Mouse (Mus musculus): ENCODE measurements at regions not wholly inside any gene's neighbourhood (a gene's known extent, or its start where the extent isn't known, plus 50 kb on each side); places are given as distances from the start of the nearest gene placed in this dataset.

DNA sequence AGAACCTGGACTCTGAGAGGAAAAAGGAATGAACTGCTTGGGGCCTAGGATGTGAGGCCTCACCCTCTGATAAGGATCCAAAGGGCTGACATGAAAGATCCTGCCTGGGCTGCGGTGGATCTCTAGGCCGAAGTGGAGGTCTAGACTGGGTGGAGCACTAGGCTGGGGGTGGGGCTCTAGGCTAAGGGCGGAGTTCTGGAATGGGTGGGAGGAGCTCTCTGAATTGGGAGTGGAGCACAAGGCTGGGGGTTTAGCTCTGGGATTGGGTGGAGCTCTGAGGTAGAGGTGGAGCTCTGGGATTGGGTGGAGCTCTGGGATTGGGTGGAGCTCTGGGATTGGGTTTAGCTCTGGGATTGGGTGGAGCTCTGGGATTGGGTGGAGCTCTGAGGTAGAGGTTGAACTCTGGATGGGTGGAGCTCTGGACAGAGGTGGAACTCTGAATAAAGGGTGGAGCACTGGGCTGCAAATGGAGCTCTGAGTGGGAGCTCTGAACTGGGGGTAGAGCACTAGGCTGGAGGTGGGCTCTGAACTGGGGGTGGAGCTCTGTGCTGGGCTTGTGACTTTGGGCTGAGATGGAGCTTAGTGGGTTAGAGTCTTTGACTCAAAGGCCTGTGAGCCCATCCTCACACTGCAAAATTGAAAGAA, 92.3 kb upstream of the Castor2 start:
- Histone ChIP-seq H3K27me3 (ENCODE audit: control insufficient read depth, insufficient read depth, low read length) (no peaks in the 10 kb centered on the region), H3K9me3 (replicated peaks; ENCODE audit: control insufficient read depth, low read length) (no peaks in the 10 kb centered on the region), H3K4me1 (ENCODE audit: control insufficient read depth, insufficient read depth, low read length) (no peaks in the 10 kb centered on the region; the same call in 1 of the 2 replicates), H3K27ac (replicated peaks; ENCODE audit: low read depth, low read length) (no peak overlapping the region), H3K9ac (replicated peaks; ENCODE audit: low read length) (no peak overlapping the region), H3K4me3 (ENCODE audit: low read depth, low read length) (no peak overlapping the region), H3K4me2 (ENCODE audit: low read depth, low read length) (no peak overlapping the region), H3K36me3 (replicated peaks; ENCODE audit: control insufficient read depth, insufficient read depth, low read depth, low read length) (no peaks in the 10 kb centered on the region)
- WGBS = 31% methylated on average over 3 of the region's 3 CpGs
- ATAC-seq (replicated peaks; ENCODE audit: insufficient number of reproducible peaks, low FRiP score, low TSS enrichment, low read depth) (peak; percentile 49; the same call in 1 of the 2 replicates), DNase-seq (ENCODE audit: low spot score) (no peak)

DNA sequence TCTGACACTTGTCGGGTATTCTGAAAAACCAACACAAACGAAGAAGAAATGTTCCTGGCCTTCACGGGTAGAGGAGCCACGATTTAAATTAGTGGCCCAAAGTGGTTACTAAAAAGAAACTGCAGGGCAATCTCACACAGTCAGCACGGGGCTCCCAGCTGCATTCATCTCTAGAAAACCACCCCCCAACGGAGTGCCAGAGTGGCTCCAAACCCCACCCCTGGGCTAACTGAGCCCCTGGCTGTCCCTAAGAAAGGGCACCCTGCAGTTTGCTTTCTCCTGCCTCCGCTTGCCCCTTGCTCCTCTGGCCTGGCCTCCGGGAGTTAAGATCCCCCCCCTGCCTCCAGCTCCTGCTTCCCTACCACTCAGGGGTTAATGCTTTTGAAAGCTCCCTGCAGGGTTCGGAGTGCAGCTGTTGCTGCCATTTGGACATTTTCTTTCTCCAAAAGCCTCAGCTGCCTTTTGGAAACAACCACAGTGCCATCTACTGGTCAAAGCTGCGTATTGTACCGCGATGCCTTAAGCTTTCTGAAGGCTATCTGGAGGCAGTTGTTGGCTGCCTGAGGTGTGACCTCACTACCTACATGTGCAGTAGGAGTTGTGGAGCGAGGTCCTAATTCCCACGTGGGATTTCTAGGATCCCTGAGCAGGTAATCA, 92.9 kb upstream of the Castor2 start:
- Histone ChIP-seq H3K9me3 (replicated peaks; ENCODE audit: control insufficient read depth, low read length) (no peaks in the 10 kb centered on the region), H3K27ac (replicated peaks; ENCODE audit: low read depth, low read length) (no peak overlapping the region; the same call in 1 of the 2 replicates), H3K4me3 (ENCODE audit: low read depth, low read length) (no peak overlapping the region), H3K27me3 (ENCODE audit: control insufficient read depth, insufficient read depth, low read length) (no peaks in the 10 kb centered on the region), H3K4me2 (ENCODE audit: low read depth, low read length) (peak overlapping the region; percentile 36; the same call in 1 of the 2 replicates), H3K36me3 (replicated peaks; ENCODE audit: control insufficient read depth, insufficient read depth, low read depth, low read length) (no peaks in the 10 kb centered on the region), H3K9ac (replicated peaks; ENCODE audit: low read length) (no peak overlapping the region), H3K4me1 (ENCODE audit: control insufficient read depth, insufficient read depth, low read length) (no peaks in the 10 kb centered on the region; the same call in 1 of the 2 replicates)
- ATAC-seq (replicated peaks; ENCODE audit: insufficient number of reproducible peaks, low FRiP score, low TSS enrichment, low read depth) (peak; percentile 74), DNase-seq (ENCODE audit: low spot score) (peak; percentile 99)
- WGBS = under 1% methylated on average over 14 of the region's 14 CpGs

DNA sequence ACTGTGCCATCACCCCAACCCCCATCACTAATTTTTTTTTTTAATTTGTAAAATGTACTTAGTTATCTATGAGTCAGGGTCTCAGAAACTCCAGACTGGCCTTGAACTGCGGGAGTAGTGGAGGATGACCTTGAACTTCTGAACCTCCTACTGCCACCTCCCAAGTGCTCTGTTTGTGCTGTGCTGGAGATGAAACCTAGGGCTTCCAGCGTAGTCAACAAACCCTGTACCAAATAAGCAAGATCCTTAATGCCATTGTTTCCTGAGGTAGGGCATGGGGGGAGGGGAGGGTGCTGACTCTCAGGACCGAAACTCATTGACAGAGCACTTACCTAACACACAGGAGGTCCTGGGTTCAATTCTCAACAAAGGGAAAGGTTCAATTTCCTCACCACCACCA, 93.5 kb upstream of the Castor2 start:
- no peaks in the 10 kb centered on the region for H3K27me3 ChIP-seq (ENCODE audit: control insufficient read depth, insufficient read depth, low read length)
- H3K4me3 ChIP-seq (ENCODE audit: low read depth, low read length) = no peak overlapping the region
- no peaks in the 10 kb centered on the region for H3K36me3 ChIP-seq (replicated peaks; ENCODE audit: control insufficient read depth, insufficient read depth, low read depth, low read length)
- WGBS = 33% methylated on average over 3 of the region's 3 CpGs
- ATAC-seq (replicated peaks; ENCODE audit: insufficient number of reproducible peaks, low FRiP score, low TSS enrichment, low read depth) = no peak
- H3K4me1 ChIP-seq (ENCODE audit: control insufficient read depth, insufficient read depth, low read length) = no peaks in the 10 kb centered on the region; the same call in 1 of the 2 replicates
- H3K9ac ChIP-seq (replicated peaks; ENCODE audit: low read length) = no peak overlapping the region
- no peak overlapping the region for H3K4me2 ChIP-seq (ENCODE audit: low read depth, low read length)
- DNase-seq (ENCODE audit: low spot score) = no peak
- no peak overlapping the region for H3K27ac ChIP-seq (replicated peaks; ENCODE audit: low read depth, low read length)
- H3K9me3 ChIP-seq (replicated peaks; ENCODE audit: control insufficient read depth, low read length) = no peaks in the 10 kb centered on the region

DNA sequence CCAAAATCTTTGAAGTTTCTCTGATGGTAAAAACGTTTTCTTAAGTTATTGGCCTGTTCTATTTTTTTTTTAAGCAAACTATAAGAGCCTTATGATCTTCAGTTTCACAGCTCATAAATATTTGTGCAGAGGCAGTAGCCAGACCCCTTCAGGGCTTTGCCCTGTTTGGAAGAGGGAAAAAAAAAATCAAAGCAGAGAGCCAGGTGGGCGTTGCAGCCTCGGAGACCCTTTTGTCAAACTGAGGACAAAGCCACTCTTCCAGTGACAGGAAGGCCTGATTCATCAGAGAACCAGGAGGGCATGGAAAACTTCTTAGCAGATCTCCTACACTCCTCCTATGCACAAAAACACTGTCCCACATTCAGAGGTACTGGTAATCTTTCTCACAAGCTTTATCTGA, 99.4 kb upstream of the Castor2 start:
- H3K9ac ChIP-seq (replicated peaks; ENCODE audit: low read length) = no peak overlapping the region
- ATAC-seq (replicated peaks; ENCODE audit: insufficient number of reproducible peaks, low FRiP score, low TSS enrichment, low read depth) = no peak
- 0 out of 2 replicates have a peak overlapping the region, but pooled peaks have one; percentile 66 for H3K27ac ChIP-seq (replicated peaks; ENCODE audit: low read depth, low read length)
- WGBS = 5% methylated on average over 3 of the region's 3 CpGs
- no peak for DNase-seq (ENCODE audit: low spot score)
- no peaks in the 10 kb centered on the region for H3K27me3 ChIP-seq (ENCODE audit: control insufficient read depth, insufficient read depth, low read length)
- H3K4me3 ChIP-seq (ENCODE audit: low read depth, low read length) = no peak overlapping the region
- H3K4me2 ChIP-seq (ENCODE audit: low read depth, low read length) = no peak overlapping the region
- H3K4me1 ChIP-seq (ENCODE audit: control insufficient read depth, insufficient read depth, low read length) = 0 out of 2 replicates have a peak, but pooled peaks cover 2% of the 10 kb centered on the region
- H3K36me3 ChIP-seq (replicated peaks; ENCODE audit: control insufficient read depth, insufficient read depth, low read depth, low read length) = no peaks in the 10 kb centered on the region
- H3K9me3 ChIP-seq (replicated peaks; ENCODE audit: control insufficient read depth, low read length) = no peaks in the 10 kb centered on the region

DNA sequence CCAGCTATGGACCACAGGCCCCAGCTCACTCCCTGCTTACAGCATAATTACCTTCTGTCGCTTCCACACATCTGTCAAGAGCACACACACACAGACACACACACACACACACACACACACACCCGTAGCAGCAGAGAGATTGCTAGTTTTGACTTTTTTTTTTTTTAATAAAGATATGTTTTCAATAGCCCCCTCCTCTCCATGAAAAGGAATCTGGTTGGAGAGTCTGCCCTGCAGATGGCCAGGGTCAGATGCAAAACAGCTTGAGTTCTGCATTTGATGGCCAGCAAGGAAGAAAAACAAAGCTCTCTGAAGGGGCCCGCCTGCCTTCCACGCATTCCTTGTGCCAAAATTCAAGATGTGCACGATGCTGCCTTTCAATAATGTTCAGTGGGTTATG, 99.8 kb upstream of the Castor2 start:
- no peaks in the 10 kb centered on the region for H3K36me3 ChIP-seq (replicated peaks; ENCODE audit: control insufficient read depth, insufficient read depth, low read depth, low read length)
- H3K27me3 ChIP-seq (ENCODE audit: control insufficient read depth, insufficient read depth, low read length) = no peaks in the 10 kb centered on the region
- H3K27ac ChIP-seq (replicated peaks; ENCODE audit: low read depth, low read length) = peak overlapping the region; percentile 35
- DNase-seq (ENCODE audit: low spot score) (peak; percentile 75), ATAC-seq (replicated peaks; ENCODE audit: insufficient number of reproducible peaks, low FRiP score, low TSS enrichment, low read depth) (no peak)
- no peak overlapping the region for H3K4me2 ChIP-seq (ENCODE audit: low read depth, low read length)
- no peak overlapping the region for H3K4me3 ChIP-seq (ENCODE audit: low read depth, low read length)
- no peak overlapping the region for H3K9ac ChIP-seq (replicated peaks; ENCODE audit: low read length)
- WGBS = 2% methylated on average over 5 of the region's 5 CpGs
- no peaks in the 10 kb centered on the region for H3K9me3 ChIP-seq (replicated peaks; ENCODE audit: control insufficient read depth, low read length)
- H3K4me1 ChIP-seq (ENCODE audit: control insufficient read depth, insufficient read depth, low read length) = 0 out of 2 replicates have a peak, but pooled peaks cover 2% of the 10 kb centered on the region

DNA sequence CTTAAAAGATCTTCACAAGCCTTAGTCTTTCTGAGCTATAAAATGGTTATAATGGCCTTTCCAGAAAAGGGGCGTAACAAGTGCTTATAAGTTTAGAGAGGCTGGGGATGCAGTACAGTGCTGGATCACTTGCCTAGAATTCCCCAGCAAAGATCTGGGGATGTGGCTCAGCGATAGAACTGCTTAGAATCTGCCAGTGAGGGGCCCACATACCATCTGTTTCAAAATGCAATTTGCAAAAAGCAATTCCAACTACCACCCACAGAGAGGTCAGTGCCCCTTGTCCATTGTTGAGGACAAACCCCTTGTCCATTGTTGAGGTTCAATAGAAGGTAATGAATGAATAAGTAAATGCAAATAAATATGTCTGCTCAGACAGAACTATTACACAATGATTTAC, 107.5 kb upstream of the Castor2 start:
- no peak overlapping the region for H3K27ac ChIP-seq (replicated peaks; ENCODE audit: low read depth, low read length)

DNA sequence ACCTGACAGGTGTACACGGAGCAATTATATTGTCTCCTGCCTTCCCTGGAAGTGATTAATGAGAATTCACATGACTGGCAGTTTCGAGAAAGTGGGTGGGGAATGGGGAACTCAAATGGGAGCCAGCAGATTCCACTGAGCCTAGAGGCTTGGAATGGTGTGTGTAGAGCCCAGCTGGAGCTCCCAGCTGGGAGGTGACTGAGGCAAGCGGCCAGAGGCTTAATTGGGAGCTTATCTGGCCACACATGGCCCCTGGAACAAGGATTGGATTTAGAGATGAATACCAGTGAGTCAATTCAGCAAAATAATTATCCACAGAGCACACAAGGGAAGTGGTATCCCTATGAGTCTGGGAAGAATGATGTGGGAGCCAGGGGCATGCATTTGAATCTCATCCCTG, 108.0 kb upstream of the Castor2 start:
- H3K36me3 ChIP-seq (replicated peaks; ENCODE audit: control insufficient read depth, insufficient read depth, low read depth, low read length) = no peaks in the 10 kb centered on the region
- DNase-seq (ENCODE audit: low spot score) = no peak
- no peaks in the 10 kb centered on the region for H3K4me1 ChIP-seq (ENCODE audit: control insufficient read depth, insufficient read depth, low read length)
- H3K4me2 ChIP-seq (ENCODE audit: low read depth, low read length) = no peak overlapping the region
- H3K9me3 ChIP-seq (replicated peaks; ENCODE audit: control insufficient read depth, low read length) = no peaks in the 10 kb centered on the region
- no peak overlapping the region for H3K27ac ChIP-seq (replicated peaks; ENCODE audit: low read depth, low read length)
- H3K4me3 ChIP-seq (ENCODE audit: low read depth, low read length) = no peak overlapping the region
- no peak overlapping the region for H3K9ac ChIP-seq (replicated peaks; ENCODE audit: low read length)
- 25% methylated on average over 3 of the region's 3 CpGs for WGBS
- no peak for ATAC-seq (replicated peaks; ENCODE audit: insufficient number of reproducible peaks, low FRiP score, low TSS enrichment, low read depth)
- H3K27me3 ChIP-seq (ENCODE audit: control insufficient read depth, insufficient read depth, low read length) = no peaks in the 10 kb centered on the region

More for the DNA sequence above, 107.5 kb upstream of the Castor2 start:
- no peaks in the 10 kb centered on the region for H3K4me1 ChIP-seq (ENCODE audit: control insufficient read depth, insufficient read depth, low read length)
- WGBS = 59% methylated on average over 2 of the region's 2 CpGs
- no peaks in the 10 kb centered on the region for H3K36me3 ChIP-seq (replicated peaks; ENCODE audit: control insufficient read depth, insufficient read depth, low read depth, low read length)
- no peak for DNase-seq (ENCODE audit: low spot score)
- ATAC-seq (replicated peaks; ENCODE audit: insufficient number of reproducible peaks, low FRiP score, low TSS enrichment, low read depth) = no peak
- no peak overlapping the region for H3K4me3 ChIP-seq (ENCODE audit: low read depth, low read length)
- no peaks in the 10 kb centered on the region for H3K27me3 ChIP-seq (ENCODE audit: control insufficient read depth, insufficient read depth, low read length)
- no peaks in the 10 kb centered on the region for H3K9me3 ChIP-seq (replicated peaks; ENCODE audit: control insufficient read depth, low read length)
- no peak overlapping the region for H3K4me2 ChIP-seq (ENCODE audit: low read depth, low read length)
- H3K9ac ChIP-seq (replicated peaks; ENCODE audit: low read length) = no peak overlapping the region

DNA sequence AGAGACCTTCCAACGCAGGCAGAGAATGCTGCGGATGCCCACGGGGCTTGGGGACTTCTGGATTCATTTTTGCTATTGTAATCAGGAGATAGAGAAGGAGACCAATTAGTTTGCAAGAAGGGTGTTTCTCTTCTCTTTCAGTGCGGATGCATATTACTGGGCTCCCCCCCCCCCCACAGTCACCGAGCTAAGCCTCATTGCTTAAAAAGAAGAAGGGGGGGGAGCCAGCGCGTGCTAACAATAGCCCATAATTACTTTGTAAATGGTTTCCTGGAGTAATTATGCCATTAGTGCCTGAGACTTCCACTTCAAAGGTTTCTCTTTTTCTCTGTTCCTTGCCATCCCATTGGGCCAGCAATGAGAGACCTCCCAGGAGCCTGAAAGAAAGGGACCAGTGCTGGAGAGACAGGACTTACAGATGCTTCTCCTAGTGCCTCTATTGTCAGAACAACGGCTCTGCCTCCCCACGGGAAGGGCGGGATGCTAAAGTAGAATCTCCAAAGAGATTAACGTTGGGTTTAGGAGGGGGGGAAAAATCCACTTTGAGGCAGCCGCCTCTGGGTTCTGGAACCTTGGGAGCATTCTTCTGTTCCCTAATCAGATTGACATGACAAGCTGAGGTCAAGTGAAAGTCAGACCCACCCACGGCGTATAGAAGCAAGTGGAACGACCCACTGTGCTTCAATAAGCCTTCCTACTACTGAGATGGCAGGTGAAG, 116.1 kb upstream of the Castor2 start:
- H3K36me3 ChIP-seq (replicated peaks; ENCODE audit: control insufficient read depth, insufficient read depth, low read depth, low read length) = no peaks in the 10 kb centered on the region
- no peak overlapping the region for H3K27ac ChIP-seq (replicated peaks; ENCODE audit: low read depth, low read length)
- ATAC-seq (replicated peaks; ENCODE audit: insufficient number of reproducible peaks, low FRiP score, low TSS enrichment, low read depth) (peak; percentile 78; the same call in 1 of the 2 replicates), DNase-seq (ENCODE audit: low spot score) (peak; percentile 54)
- H3K27me3 ChIP-seq (ENCODE audit: control insufficient read depth, insufficient read depth, low read length) = no peaks in the 10 kb centered on the region
- WGBS = 3% methylated on average over 15 of the region's 15 CpGs
- H3K4me1 ChIP-seq (ENCODE audit: control insufficient read depth, insufficient read depth, low read length) = no peaks in the 10 kb centered on the region; the same call in 1 of the 2 replicates
- H3K9ac ChIP-seq (replicated peaks; ENCODE audit: low read length) = no peak overlapping the region
- no peak overlapping the region for H3K4me2 ChIP-seq (ENCODE audit: low read depth, low read length)
- H3K9me3 ChIP-seq (replicated peaks; ENCODE audit: control insufficient read depth, low read length) = no peaks in the 10 kb centered on the region
- H3K4me3 ChIP-seq (ENCODE audit: low read depth, low read length) = no peak overlapping the region
